Mouse (Mus musculus) myocyte (in vitro differentiated cells): ENCODE data around the gene Vmn1r52. TPM values are rescaled to one million over a fixed set of nuclear protein-coding genes. Genes with fewer than 3 reads are reported as not detected.
"Not testable (repeated sequence)": the region's sequence is repeated elsewhere in the genome, so short reads cannot be mapped to it uniquely, and the experiment has no call there.

Experiments used
- H3K27me3 ChIP-seq: one replicate; pipeline ENCODE4 v1.6.1; 2011; ENCODE audit not compliant: control insufficient read depth, insufficient read depth, insufficient read length
- H3K36me3 ChIP-seq: one replicate; pipeline ENCODE4 v1.6.1; 2011; ENCODE audit not compliant: control insufficient read depth, insufficient read depth
- H3K4me2 ChIP-seq: one replicate; pipeline ENCODE4 v1.6.1; 2011; ENCODE audit warnings: low read depth, control low read depth
- H3K4me3 ChIP-seq: one replicate; pipeline ENCODE4 v1.5.1; 2011; ENCODE audit warnings: mild to moderate bottlenecking, control low read depth, moderate library complexity
- H3K79me2 ChIP-seq: one replicate; pipeline ENCODE4 v1.6.1; 2011; ENCODE audit not compliant: control insufficient read depth, insufficient read depth
- H3ac ChIP-seq: one replicate; pipeline ENCODE4 v1.6.1; 2011; ENCODE audit not compliant: control insufficient read depth, insufficient read length
- CEBPB ChIP-seq: IDR thresholded peaks from 2 replicates; pipeline ENCODE4 v1.6.1; 2011; ENCODE audit warnings: mild to moderate bottlenecking, moderate library complexity; ENCODE audit not compliant: poor library complexity, insufficient read depth, severe bottlenecking
- E2F4 ChIP-seq: IDR thresholded peaks from one replicate; pipeline ENCODE4 v1.6.1; 2011; ENCODE audit warnings: mild to moderate bottlenecking, control low read depth, moderate library complexity; ENCODE audit not compliant: insufficient read depth
- MAX ChIP-seq: IDR thresholded peaks from one replicate; pipeline ENCODE4 v1.6.1; 2011; ENCODE audit warnings: low read depth, mild to moderate bottlenecking, control low read depth
- MYOD1 ChIP-seq, 3 experiments: IDR thresholded peaks; one replicate each; pipeline ENCODE4 v1.6.1; 2011; ENCODE audit warnings: control low read depth in 2 of 3, low read depth in 2 of 3, mild to moderate bottlenecking in 2 of 3, moderate library complexity in 1 of 3; ENCODE audit not compliant: insufficient read length in 2 of 3, control insufficient read depth in 1 of 3
- MYOG ChIP-seq, 3 experiments: IDR thresholded peaks; one replicate each; pipeline ENCODE4 v1.6.1; 2011; ENCODE audit warnings: control low read depth in 2 of 3, low read depth in 2 of 3, mild to moderate bottlenecking in 2 of 3; ENCODE audit not compliant: insufficient read length in 2 of 3, control insufficient read depth in 1 of 3, insufficient read depth in 1 of 3
- POLR2A ChIP-seq: IDR thresholded peaks from one replicate; pipeline ENCODE4 v1.6.1; 2011; ENCODE audit warnings: low read depth, mild to moderate bottlenecking, control low read depth, moderate library complexity; ENCODE audit not compliant: insufficient read length
- POLR2AphosphoS2 ChIP-seq: IDR thresholded peaks from one replicate; pipeline ENCODE4 v1.6.1; 2011; ENCODE audit warnings: low read depth, control low read depth; ENCODE audit not compliant: insufficient read length
- REST ChIP-seq: IDR thresholded peaks from one replicate; pipeline ENCODE4 v1.6.1; 2011; ENCODE audit warnings: mild to moderate bottlenecking, control low read depth, moderate library complexity; ENCODE audit not compliant: insufficient read depth, insufficient read length
- SRF ChIP-seq: IDR thresholded peaks from one replicate; pipeline ENCODE4 v1.6.1; 2011; ENCODE audit warnings: low read depth; ENCODE audit not compliant: control insufficient read depth, insufficient read length
- TCF12 ChIP-seq: IDR thresholded peaks from one replicate; pipeline ENCODE4 v1.6.1; 2011; ENCODE audit warnings: mild to moderate bottlenecking, control low read depth; ENCODE audit not compliant: poor library complexity, insufficient read depth, severe bottlenecking
- TCF3 ChIP-seq: IDR thresholded peaks from one replicate; pipeline ENCODE4 v1.6.1; 2011; ENCODE audit warnings: low read depth, control low read depth; ENCODE audit not compliant: insufficient read length
- USF1 ChIP-seq: IDR thresholded peaks from one replicate; pipeline ENCODE4 v1.6.1; 2011; ENCODE audit warnings: low read depth, mild to moderate bottlenecking, control low read depth, moderate library complexity
- polyA plus RNA-seq: library from polyadenylated mRNA; unstranded; fragments of >200 nt; fragmentation: generic; extraction: Trizol; gene quantifications from one replicate; pipeline ENCODE4 v1.2.1, GENCODE M21; 2012; ENCODE audit warnings: missing spikeins

Gene Vmn1r52
- not detected for polyA plus RNA-seq

DNA sequence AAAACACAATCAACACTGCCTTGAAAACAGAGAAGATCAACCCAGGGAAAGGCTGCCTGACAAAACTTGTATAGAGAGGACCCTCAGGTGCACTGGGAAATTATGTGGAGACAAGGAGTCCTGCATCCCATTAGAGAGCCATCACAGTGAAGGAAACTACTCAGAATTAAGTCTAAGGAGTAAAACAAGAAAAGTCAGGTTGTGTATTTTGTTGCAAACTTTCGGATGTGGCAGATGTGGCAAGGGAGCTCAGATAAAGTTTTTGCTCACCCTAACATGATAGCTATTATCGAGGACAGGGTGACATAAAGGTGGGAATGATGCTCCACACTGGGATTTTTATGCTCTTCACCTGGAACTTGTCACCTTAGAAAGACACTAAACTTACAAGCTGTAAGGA lies at the start of gene Vmn1r52:
Gene Vmn1r52 (plus strand): TSS at position 301 of the 400 bp plus-strand sequence.
- Histone ChIP-seq H3K36me3 (no peaks in the 10 kb centered on the region), H3ac (no peak within 1 kb of the TSS), H3K79me2 (no peaks in the 10 kb centered on the region), H3K27me3 (no peaks in the 10 kb centered on the region), H3K4me2 (no peak within 1 kb of the TSS), H3K4me3 (no peak within 1 kb of the TSS)
- TF ChIP-seq TCF3, result no peak

DNA sequence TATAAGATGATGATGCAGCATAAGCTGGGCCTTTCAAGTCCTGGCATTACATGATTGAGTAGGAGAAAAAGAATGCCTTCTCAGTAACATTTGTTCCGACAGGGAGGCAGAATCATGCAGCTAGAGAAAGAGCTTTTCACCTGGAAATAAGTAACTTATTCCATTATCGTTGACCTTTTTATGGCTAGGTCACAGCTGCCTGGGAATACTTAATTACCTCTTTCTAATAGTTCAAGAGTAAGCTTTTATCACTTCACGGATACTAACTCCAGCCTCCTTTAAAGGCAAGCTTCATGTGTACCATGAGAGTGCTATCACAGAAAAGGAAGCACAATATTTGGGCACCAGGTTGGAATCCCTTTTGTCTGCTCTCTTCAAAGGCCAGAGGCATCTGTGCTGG lies 14.5 kb upstream of the Vmn1r52 start:
- Histone ChIP-seq H3K36me3 (no peaks in the 10 kb centered on the region), H3K79me2 (no peaks in the 10 kb centered on the region), H3K27me3 (no peaks in the 10 kb centered on the region), H3ac (no peak overlapping the region), H3K4me3 (no peak overlapping the region), H3K4me2 (no peak overlapping the region)
- TF ChIP-seq MYOD1 (IDR thresholded peaks at IDR 0.05; ENCODE audit: control insufficient read depth in 1 of 3, insufficient read length in 2 of 3, low read depth in 2 of 3), result no peak
- TF ChIP-seq E2F4, result no peak
- no peak for TF ChIP-seq USF1
- no peak for TF ChIP-seq POLR2AphosphoS2
- TF ChIP-seq MAX, result no peak
- TF ChIP-seq POLR2A, result no peak
- no peak for TF ChIP-seq TCF3
- TF ChIP-seq SRF, result no peak
- TF ChIP-seq CEBPB, result no peak
- TF ChIP-seq MYOG (IDR thresholded peaks at IDR 0.05; ENCODE audit: control insufficient read depth in 1 of 3, insufficient read depth in 1 of 3, insufficient read length in 2 of 3, low read depth in 2 of 3), result no peak
- TF ChIP-seq REST, result no peak
- TF ChIP-seq TCF12, result no peak

DNA sequence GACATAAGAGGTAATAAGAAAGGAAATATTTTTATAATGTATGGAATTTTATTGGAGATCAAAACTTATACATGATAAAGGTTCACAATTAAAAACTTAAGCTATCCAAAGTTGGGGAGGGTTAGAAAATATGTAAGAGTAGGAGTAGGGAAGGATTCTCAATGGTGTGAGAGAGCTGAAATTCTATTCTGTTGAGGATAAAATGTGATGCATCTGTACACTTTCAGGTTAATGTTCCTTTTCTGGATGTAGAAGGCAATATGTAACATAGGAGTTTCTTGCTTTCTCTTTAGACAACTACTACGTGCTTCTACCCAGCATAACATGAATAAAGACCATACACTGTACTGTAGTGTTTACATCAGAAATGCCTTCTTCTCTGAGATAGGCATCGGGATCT lies 27.9 kb downstream of the Vmn1r52 start, which contains the start of gene V1ra8:
Gene V1ra8 (plus strand): TSS at position 301 of the 400 bp plus-strand sequence.
- not testable (repeated sequence) for H3K4me2 ChIP-seq, H3K36me3 ChIP-seq, H3K79me2 ChIP-seq, H3K4me3 ChIP-seq, H3K27me3 ChIP-seq, H3ac ChIP-seq

DNA sequence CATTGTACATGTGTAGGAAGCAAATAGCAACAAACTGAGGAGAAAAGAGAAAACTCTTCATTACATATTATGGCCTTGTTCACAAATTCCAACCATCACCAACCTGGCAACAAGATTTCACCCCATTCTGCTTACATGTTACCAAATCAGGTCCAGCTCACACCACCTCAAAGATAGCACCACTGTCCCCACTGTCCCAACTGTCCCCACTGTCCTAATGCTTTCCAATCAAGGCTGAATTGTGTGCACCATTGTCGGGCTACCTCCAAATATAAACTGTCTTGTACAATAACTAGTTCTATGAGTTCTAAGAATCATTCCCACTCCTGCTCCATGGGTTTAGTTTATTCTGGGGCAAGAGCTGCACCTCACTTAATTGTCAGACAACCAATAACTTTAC lies 49.7 kb downstream of the Vmn1r52 start, which contains the start of gene Vmn1r53:
Gene Vmn1r53 (minus strand): TSS at position 101 of the 400 bp plus-strand sequence.
- Histone ChIP-seq H3K79me2 (no peaks in the 10 kb centered on the region), H3ac (no peak within 1 kb of the TSS), H3K4me3 (no peak within 1 kb of the TSS), H3K36me3 (no peaks in the 10 kb centered on the region), H3K27me3 (no peaks in the 10 kb centered on the region), H3K4me2 (no peak within 1 kb of the TSS)
- TF ChIP-seq MYOG (IDR thresholded peaks at IDR 0.05; ENCODE audit: control insufficient read depth in 1 of 3, insufficient read depth in 1 of 3, insufficient read length in 2 of 3, low read depth in 2 of 3), result no peak
- TF ChIP-seq POLR2AphosphoS2, result no peak
- no peak for TF ChIP-seq SRF
- TF ChIP-seq MYOD1 (IDR thresholded peaks at IDR 0.05; ENCODE audit: control insufficient read depth in 1 of 3, insufficient read length in 2 of 3, low read depth in 2 of 3), result no peak
- TF ChIP-seq USF1, result no peak
- no peak for TF ChIP-seq REST
- no peak for TF ChIP-seq E2F4
- no peak for TF ChIP-seq POLR2A
- no peak for TF ChIP-seq MAX

Other genes starting within 250 kb of the Vmn1r52 start
- not detected for gene Vmn1r45, start 234.2 kb upstream of the Vmn1r52 start, polyA plus RNA-seq
- not detected for gene Vmn1r46, start 205.5 kb upstream of the Vmn1r52 start, polyA plus RNA-seq
- not detected for gene Vmn1r47, start 158.7 kb upstream of the Vmn1r52 start, polyA plus RNA-seq
- gene Vmn1r48, start 138.0 kb upstream of the Vmn1r52 start, polyA plus RNA-seq, result not detected
- gene Vmn1r49, start 96.3 kb upstream of the Vmn1r52 start, polyA plus RNA-seq, result not detected
- not detected for gene Vmn1r50, start 73.4 kb upstream of the Vmn1r52 start, polyA plus RNA-seq
- gene Vmn1r51, start 52.2 kb upstream of the Vmn1r52 start, polyA plus RNA-seq, result not detected
- not detected for gene V1ra8, start 28.0 kb downstream of the Vmn1r52 start, polyA plus RNA-seq
- gene Vmn1r53, start 49.6 kb downstream of the Vmn1r52 start, polyA plus RNA-seq, result not detected
- gene Vmn1r54, start 71.5 kb downstream of the Vmn1r52 start, polyA plus RNA-seq, result not detected
- gene BC048671, start 126.4 kb downstream of the Vmn1r52 start, polyA plus RNA-seq, result not detected
- 3.9 TPM for gene Chst13, start 150.4 kb downstream of the Vmn1r52 start, polyA plus RNA-seq
- gene Uroc1, start 158.5 kb downstream of the Vmn1r52 start, polyA plus RNA-seq, result not detected
- 7.6 TPM for gene Zxdc, start 194.7 kb downstream of the Vmn1r52 start, polyA plus RNA-seq